Mouse (Mus musculus) cortical plate, adult 2 months (tissue): ENCODE measurements at regions not wholly inside any gene's neighbourhood (a gene's known extent, or its start where the extent isn't known, plus 50 kb on each side); places are given as distances from the start of the nearest gene placed in this dataset.

Experiments
- CTCF ChIP-seq: fragments of 200-500 bp; IDR thresholded peaks from 2 replicates; pipeline ENCODE4 v1.5.1; 2011; ENCODE audit warnings: mild to moderate bottlenecking, control low read depth, low read length; ENCODE audit not compliant: insufficient read depth; ENCODE audit errors: extremely low read depth
- POLR2A ChIP-seq: fragments of 200-500 bp; IDR thresholded peaks from 2 replicates; pipeline ENCODE4 v1.6.1; 2011; ENCODE audit warnings: mild to moderate bottlenecking, low read length, control low read depth; ENCODE audit not compliant: insufficient read depth; ENCODE audit errors: extremely low read depth

DNA sequence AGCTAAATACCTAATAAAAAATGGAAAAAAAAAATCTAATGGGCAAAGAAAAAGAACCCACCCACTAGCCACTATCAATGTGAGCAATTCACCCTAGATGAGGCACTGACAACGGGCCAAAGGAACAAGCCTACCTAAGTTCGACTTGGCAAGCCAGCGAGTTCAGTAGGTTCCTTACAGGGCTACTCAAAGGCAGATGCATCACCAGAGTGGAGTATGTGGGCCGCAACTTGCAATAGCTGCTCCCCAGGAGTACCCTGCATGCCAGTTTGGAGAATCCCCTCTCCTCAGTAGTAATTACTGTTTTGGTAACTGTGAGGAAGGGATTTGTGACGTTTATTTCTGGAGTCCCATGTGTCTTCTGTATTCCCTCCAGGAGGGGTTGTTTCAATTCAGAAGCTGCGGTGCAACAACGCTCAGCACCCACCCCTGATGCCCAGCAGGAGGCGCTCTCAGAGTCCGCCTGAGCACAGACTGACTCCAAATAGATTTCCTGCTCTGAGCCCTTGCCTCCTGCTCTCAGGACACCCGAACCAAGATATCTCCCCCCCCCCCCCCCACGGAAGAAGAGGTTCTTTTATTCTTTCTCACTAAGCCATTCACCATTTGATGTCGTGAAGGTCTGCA, 157.3 kb upstream of the Zfp618 start:
- TF ChIP-seq CTCF (no peak), POLR2A (no peak)
